Mouse (Mus musculus): ENCODE data around the gene Inppl1.

- TF ChIP-seq CTCF (IDR thresholded peaks at IDR 0.05; ENCODE audit: extremely low read depth, insufficient read length, insufficient replicate concordance, low read depth, low read length) (no peak), POLR2A (IDR thresholded peaks at IDR 0.05; ENCODE audit: low read depth, low read length) (no peak)
Measured at GRCm38 (mm10) chr7:101852846-101853245, 14.8 kb upstream of the Inppl1 start.

Measured in small intestine, adult 2 months (tissue).